Mouse (Mus musculus) G1E (cell line): Measurements from ENCODE around the gene 6030498E09Rik. TPM values are rescaled to one million over a fixed set of nuclear protein-coding genes. Genes with fewer than 3 reads are reported as not detected.

Experiments used
- ATAC-seq: 2 replicates; pipeline ENCODE4 v1.8.0; 2016; ENCODE audit warnings: mild to moderate bottlenecking; ENCODE audit not compliant: insufficient number of reproducible peaks, poor library complexity, low FRiP score, severe bottlenecking; ENCODE audit errors: extremely low read depth
- DNase-seq: peaks from one replicate; pipeline ENCODE4 v3.0.0; 2012; ENCODE audit warnings: low spot score
- H3K27me3 ChIP-seq: 2 replicates; pipeline ENCODE4 v1.6.1; 2012; ENCODE audit warnings: mild to moderate bottlenecking, low read length, inconsistent platforms; ENCODE audit not compliant: insufficient read depth
- H3K36me3 ChIP-seq: replicated peaks from 2 replicates; pipeline ENCODE3; 2012; ENCODE audit warnings: mild to moderate bottlenecking, inconsistent platforms
- H3K4me1 ChIP-seq: 2 replicates; pipeline ENCODE4 v1.6.1; 2012; ENCODE audit warnings: low read depth, low read length, inconsistent platforms, mixed read lengths; ENCODE audit not compliant: insufficient read depth
- H3K4me3 ChIP-seq: 2 replicates; pipeline ENCODE4 v1.5.1; 2012; ENCODE audit warnings: low read depth, mild to moderate bottlenecking, inconsistent platforms, low read length, moderate library complexity, mixed read lengths
- H3K9me3 ChIP-seq: replicated peaks from 2 replicates; pipeline ENCODE4 v1.6.1; 2012; ENCODE audit warnings: inconsistent platforms
- CTCF ChIP-seq: IDR thresholded peaks from 2 replicates; pipeline ENCODE4 v1.5.1; 2012; ENCODE audit warnings: low read depth, low read length, inconsistent platforms, mixed read lengths
- GATA1 ChIP-seq: IDR thresholded peaks from 2 replicates; pipeline ENCODE4 v1.6.1; 2012; ENCODE audit warnings: borderline replicate concordance, low read length, inconsistent platforms, mixed read lengths
- GATA2 ChIP-seq: IDR thresholded peaks from 2 replicates; pipeline ENCODE4 v1.6.1; 2012; ENCODE audit warnings: low read depth, low read length, inconsistent platforms, borderline replicate concordance
- POLR2AphosphoS5 ChIP-seq: IDR thresholded peaks from 2 replicates; pipeline ENCODE4 v1.6.1; 2012; ENCODE audit warnings: low read depth, low read length, inconsistent platforms; ENCODE audit not compliant: insufficient replicate concordance
- TAL1 ChIP-seq: conservative IDR thresholded peaks from 2 replicates; pipeline ENCODE4 v1.6.1; 2012; ENCODE audit warnings: low read depth, low read length, inconsistent platforms, mixed read lengths
- polyA plus RNA-seq: library from polyadenylated mRNA; stranded (reverse); fragments of >175 nt; gene quantifications from 2 replicates; pipeline ENCODE4 v1.2.3, GENCODE M21; 2012
- total RNA-seq, 2 experiments: library from RNA; stranded (forward) in 1 of 2; stranded (reverse) in 1 of 2; fragments of 200-1000 nt in 1 of 2; fragments of >200 nt in 1 of 2; fragmentation: Nextera tagmentation in 1 of 2; gene quantifications; 2 replicates each; pipeline ENCODE4 v1.2.3; 2014 to 2017

6030498E09Rik gene
- total and polyA plus RNA-seq, 3 experiments, result 0.98 TPM; not detected in 2

DNA sequence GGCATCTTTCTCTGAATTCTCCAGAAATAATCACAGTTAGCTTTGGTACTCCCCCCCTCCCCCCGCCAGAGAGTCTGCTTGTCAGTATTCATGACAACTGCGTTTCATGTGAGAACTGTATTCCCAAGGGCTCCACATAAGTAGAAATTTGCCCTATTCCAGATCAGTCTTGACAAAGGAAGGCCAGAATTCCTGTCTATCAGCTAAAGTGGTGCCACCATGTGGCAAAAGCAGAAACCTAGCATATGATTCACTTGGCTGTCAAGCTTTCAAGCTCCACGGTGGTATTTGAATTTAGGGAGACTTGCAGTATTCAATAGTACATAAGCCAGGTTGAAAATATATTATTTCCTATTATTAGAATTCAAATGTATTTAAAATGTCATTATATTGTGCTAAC lies 585 bp upstream of the 6030498E09Rik start:
- H3K27me3 ChIP-seq, result 0 out of 2 replicates have a peak, but pooled peaks cover 3% of the 10 kb centered on the region
- H3K4me3 ChIP-seq, result no peak overlapping the region
- no peaks in the 10 kb centered on the region for H3K36me3 ChIP-seq
- no peaks in the 10 kb centered on the region for H3K9me3 ChIP-seq
- TF ChIP-seq POLR2AphosphoS5 (no peak), TAL1 (no peak), GATA1 (no peak), CTCF (no peak), GATA2 (no peak)
- ATAC-seq, result no peak
- no peak for DNase-seq
- no peaks in the 10 kb centered on the region for H3K4me1 ChIP-seq

DNA sequence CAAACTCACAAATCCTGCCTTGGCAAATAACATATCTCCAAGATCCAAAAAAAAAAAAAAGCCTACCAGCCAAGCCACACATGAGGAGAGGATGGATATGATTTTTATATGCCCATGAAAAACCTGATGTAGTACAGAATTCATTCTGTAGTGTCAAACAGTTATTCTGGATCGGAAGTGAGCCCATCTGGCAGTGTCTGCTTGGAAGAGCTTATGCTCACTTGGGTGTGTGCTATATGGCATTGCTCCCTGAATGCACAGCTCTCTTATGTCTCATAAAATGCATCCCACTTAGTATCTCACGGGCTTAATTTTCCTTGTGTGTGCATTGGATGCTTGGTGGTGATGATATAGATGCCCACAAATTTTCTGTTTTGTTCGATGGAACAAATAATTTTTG lies 21.9 kb downstream of the 6030498E09Rik start:
- TF ChIP-seq GATA1 (no peak), TAL1 (no peak), CTCF (no peak), POLR2AphosphoS5 (no peak), GATA2 (no peak)
- DNase-seq, result no peak
- H3K27me3 ChIP-seq, result no peaks in the 10 kb centered on the region
- no peaks in the 10 kb centered on the region for H3K9me3 ChIP-seq
- H3K4me1 ChIP-seq, result no peaks in the 10 kb centered on the region
- no peak overlapping the region for H3K4me3 ChIP-seq
- no peaks in the 10 kb centered on the region for H3K36me3 ChIP-seq
- ATAC-seq, result no peak

DNA sequence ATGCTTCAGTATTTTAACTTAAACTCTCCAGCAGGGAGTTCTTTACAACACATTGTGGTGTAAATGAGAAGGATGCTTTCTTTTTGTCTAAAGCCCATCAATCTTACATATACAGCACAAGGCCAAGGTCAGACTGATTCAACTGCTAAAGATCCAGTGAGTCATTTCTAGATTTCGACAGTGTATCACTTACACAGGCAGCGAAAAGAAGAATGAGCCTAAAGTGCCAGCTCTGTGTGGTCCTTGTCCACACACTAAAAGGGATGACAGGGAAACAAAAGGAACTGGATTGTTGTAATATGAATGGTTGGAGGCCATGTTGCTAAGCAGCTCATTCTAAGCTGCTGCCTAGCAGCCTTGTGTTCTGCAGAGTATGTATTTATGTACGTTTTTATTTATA lies 41.5 kb downstream of the 6030498E09Rik start:
- no peaks in the 10 kb centered on the region for H3K36me3 ChIP-seq
- ATAC-seq, result no peak
- no peaks in the 10 kb centered on the region for H3K9me3 ChIP-seq
- no peaks in the 10 kb centered on the region for H3K4me1 ChIP-seq
- no peak overlapping the region for H3K4me3 ChIP-seq
- no peak for TF ChIP-seq TAL1
- TF ChIP-seq CTCF, result no peak
- TF ChIP-seq POLR2AphosphoS5, result no peak
- TF ChIP-seq GATA2, result no peak
- no peak for TF ChIP-seq GATA1
- no peak for DNase-seq
- H3K27me3 ChIP-seq, result no peaks in the 10 kb centered on the region

DNA sequence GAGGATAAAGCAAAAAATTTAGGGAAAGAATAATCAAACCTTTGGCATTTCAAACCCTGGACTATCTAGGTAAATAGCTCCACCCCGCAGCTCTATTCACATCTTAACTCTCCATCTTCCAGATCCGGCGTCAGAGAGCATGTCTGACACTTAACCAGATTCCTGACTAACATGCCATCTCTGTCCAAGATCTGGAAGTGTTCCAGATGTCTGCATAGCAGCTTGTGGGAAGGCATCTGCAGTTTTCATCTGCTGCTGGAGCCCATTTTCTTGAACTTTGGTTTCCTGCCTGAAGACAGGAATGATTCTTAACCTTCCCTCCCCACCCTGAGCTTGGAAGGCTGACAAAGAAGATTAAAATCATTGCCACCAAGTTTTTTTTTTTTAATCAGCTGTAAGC lies 44.4 kb downstream of the 6030498E09Rik start:
- Histone ChIP-seq H3K9me3 (no peaks in the 10 kb centered on the region), H3K27me3 (no peaks in the 10 kb centered on the region), H3K4me1 (no peaks in the 10 kb centered on the region), H3K36me3 (no peaks in the 10 kb centered on the region), H3K4me3 (no peak overlapping the region)
- DNase-seq (no peak), ATAC-seq (no peak)
- no peak for TF ChIP-seq GATA2

DNA sequence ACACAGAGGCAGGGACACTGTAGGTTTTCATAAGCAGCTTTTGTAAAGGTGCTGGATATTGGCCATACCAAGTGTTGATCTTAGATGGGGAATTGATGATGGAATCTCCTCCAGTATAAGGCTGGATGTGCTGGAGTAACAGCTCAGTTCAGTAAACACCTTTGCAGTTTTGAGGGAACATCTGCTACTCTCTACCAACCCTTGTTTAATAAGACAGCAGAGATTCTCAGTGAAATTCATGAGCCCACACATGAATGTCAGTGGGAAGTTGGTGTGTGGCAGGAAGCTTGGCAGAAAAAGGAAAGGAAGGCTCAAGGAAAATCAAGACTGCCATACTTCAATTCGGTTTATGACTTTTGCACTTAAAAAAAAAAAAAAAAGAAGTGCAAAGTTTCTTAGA lies 186.1 kb downstream of the 6030498E09Rik start:
- no peak for DNase-seq
- H3K36me3 ChIP-seq, result no peaks in the 10 kb centered on the region
- no peaks in the 10 kb centered on the region for H3K27me3 ChIP-seq
- H3K4me1 ChIP-seq, result no peaks in the 10 kb centered on the region
- TF ChIP-seq POLR2AphosphoS5 (no peak), CTCF (no peak), GATA1 (no peak), TAL1 (no peak), GATA2 (no peak)
- no peak overlapping the region for H3K4me3 ChIP-seq
- no peak for ATAC-seq
- no peaks in the 10 kb centered on the region for H3K9me3 ChIP-seq

DNA sequence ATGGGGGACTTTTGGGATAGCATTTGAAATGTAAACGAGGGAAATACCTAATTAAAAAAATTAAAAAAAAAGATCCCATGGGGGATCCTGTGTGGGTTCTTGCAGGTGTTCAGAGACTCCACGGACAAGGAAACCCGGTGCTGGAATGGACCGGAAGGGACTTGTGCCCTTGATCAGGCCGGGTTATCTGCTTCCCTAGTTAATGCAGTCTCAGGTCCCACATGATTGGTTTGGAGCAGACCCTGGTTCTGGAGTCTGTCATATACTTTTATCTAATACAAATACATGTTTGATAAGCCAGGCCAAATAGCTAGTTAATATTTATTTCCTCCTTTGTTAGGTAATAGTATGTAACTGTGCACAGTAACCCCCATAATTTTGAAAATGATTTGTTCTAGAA lies 223.8 kb downstream of the 6030498E09Rik start:
- ATAC-seq, result no peak
- TF ChIP-seq CTCF (no peak), POLR2AphosphoS5 (no peak), GATA2 (no peak), TAL1 (no peak), GATA1 (no peak)
- Histone ChIP-seq H3K36me3 (no peaks in the 10 kb centered on the region), H3K4me1 (no peaks in the 10 kb centered on the region), H3K27me3 (no peaks in the 10 kb centered on the region), H3K9me3 (no peaks in the 10 kb centered on the region), H3K4me3 (no peak overlapping the region)
- no peak for DNase-seq

Other genes starting within 250 kb of the 6030498E09Rik start
- 61.1 and 68.4 TPM in 2 replicates for gene Cul4b, start 196.5 kb upstream of the 6030498E09Rik start, total RNA-seq (2014; fragmentation: Nextera tagmentation)
- gene Cul4b, start 196.5 kb upstream of the 6030498E09Rik start, total RNA-seq (2017), result 52.1 and 62.5 TPM in 2 replicates
- gene Cul4b, start 196.5 kb upstream of the 6030498E09Rik start, polyA plus RNA-seq, result 6.2 and 7.9 TPM in 2 replicates
- gene Mcts1, start 172.1 kb upstream of the 6030498E09Rik start, total RNA-seq (2014; fragmentation: Nextera tagmentation), result 36.5 and 55.3 TPM in 2 replicates
- gene Mcts1, start 172.1 kb upstream of the 6030498E09Rik start, total RNA-seq (2017), result 73.0 and 78.2 TPM in 2 replicates
- 1.2 and 2.1 TPM in 2 replicates for gene Mcts1, start 172.1 kb upstream of the 6030498E09Rik start, polyA plus RNA-seq
- gene C1galt1c1, start 137.6 kb upstream of the 6030498E09Rik start, total RNA-seq (2014; fragmentation: Nextera tagmentation), result 14.7 and 18.8 TPM in 2 replicates
- 28.4 and 33.3 TPM in 2 replicates for gene C1galt1c1, start 137.6 kb upstream of the 6030498E09Rik start, total RNA-seq (2017)
- 0.25 and 0.50 TPM in 2 replicates for gene C1galt1c1, start 137.6 kb upstream of the 6030498E09Rik start, polyA plus RNA-seq